Mouse (Mus musculus) kidney, postnatal 10 days (tissue): Measurements from ENCODE around the gene Kcnip1.

Experiments used
- DNase-seq: peaks from one replicate; pipeline ENCODE4 v3.0.0; 2021; ENCODE audit warnings: mixed read lengths

Kcnip1 gene

DNA sequence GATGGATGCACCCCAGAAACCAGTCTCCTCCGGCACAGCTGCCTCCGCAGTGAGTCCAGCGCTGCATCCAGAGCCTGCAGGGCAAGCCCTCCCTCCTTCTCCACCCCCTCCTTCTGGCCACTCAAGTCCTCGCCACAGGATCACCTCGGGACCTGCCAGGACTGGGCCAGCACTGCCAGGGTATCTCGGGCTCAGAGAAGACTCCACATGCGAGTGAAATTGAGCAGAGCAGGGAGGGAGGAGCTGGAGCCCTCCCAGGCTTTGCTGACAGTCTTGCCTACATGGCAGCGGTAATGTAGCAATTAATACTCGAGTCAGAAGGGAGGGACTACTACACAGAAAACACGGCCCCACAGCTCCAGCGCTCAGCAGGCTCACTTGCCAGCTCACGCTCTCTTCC lies at the start of gene Kcnip1:
TSS of gene Kcnip1 (minus strand) at position 215 of the 400 bp plus-strand sequence.
- peak; percentile 25 for DNase-seq

DNA sequence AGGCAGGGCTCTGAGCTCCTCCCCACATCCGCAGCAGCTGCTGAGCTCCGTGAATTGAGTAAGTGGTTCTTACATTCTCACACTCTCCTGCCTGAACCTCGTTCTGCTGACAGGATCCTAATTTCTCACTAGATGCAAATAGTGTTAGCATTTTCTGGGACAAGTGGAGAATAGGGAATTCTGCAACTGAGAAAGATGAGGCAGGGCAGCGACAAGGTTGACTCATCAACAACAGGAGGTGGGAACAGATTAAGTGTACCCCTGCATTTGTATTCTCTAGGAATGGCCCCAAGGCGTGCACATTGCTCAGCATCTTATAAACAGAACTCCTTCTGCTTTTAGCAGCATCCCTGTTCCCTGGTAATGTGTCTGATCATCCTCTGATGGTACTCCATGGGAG lies 47.1 kb upstream of the Kcnip1 start:
- DNase-seq: no peak

GRCm38 (mm10) chr11:34035909-34036658 lies 43.1 kb upstream of the Kcnip1 start:
- no peak for DNase-seq

- DNase-seq: no peak
These were observed 41.8 kb upstream of the Kcnip1 start for GRCm38 (mm10) chr11:34034794-34035193.

DNA sequence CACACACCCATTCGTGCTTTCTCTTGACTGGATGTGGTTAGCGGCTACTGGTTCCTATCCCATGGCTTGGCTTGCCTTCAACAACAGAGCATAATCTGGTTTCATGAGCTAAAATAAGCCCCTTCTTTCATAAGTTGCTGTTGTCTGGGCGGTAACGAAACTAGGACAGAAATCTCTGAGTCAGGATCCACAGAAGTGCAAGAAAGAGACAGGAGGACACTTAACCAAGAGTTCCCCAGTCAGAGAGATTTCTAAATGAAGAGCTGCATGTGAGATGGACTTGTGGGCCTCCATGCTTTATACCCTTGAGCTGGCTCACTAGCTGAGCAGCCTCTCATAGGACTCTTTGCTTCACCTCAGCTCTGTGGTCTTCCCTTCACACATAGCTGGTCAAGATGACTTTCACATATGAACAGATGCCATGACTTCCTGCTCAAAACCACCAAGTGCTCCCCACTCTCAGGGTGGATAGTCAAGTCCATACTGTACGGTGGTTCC lies 41.1 kb upstream of the Kcnip1 start:
- DNase-seq: no peak

- peak; percentile 18 for DNase-seq
These were observed 38.3 kb upstream of the Kcnip1 start for GRCm38 (mm10) chr11:34031015-34031805.

GRCm38 (mm10) chr11:34029658-34030057 lies 36.7 kb upstream of the Kcnip1 start:
- no peak for DNase-seq

DNA sequence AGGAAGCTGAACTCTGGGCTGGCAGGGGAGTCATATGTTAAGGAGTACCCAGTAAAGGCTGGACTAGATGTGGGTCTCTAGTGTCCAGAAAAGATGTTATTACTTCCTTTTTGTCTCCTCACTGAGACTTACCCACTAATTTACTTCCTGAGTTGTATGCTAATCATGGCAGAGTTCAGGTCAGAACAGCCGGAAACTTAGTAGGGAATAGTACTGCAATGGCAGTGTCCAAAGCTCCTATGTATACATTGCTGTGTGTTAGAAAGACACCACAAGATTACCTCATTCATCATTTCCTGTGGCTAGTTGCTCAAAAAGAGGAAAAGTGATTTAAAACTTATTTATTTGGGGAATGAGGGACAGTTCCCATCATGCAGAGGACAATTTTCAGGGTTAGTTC lies 32.1 kb upstream of the Kcnip1 start:
- DNase-seq: no peak

- no peak for DNase-seq
These were observed 19.2 kb upstream of the Kcnip1 start for GRCm38 (mm10) chr11:34012007-34012652.

DNA sequence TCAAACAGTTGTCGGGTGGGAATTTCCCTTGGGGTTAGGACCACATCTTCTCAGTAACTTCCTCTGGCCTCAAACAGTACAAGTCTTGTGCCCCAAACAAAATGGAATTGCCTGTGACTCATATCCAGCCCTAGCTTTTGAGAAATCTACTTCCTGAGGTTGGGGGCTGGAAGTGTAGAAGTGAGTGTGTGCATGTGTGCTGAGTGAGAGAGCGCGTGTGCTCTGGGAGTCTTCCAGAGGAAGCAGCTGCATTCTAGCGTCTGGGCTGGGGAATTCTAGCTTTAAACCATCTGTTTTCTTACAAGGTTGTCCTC lies 17.9 kb upstream of the Kcnip1 start:
- peak; percentile 62 for DNase-seq

DNA sequence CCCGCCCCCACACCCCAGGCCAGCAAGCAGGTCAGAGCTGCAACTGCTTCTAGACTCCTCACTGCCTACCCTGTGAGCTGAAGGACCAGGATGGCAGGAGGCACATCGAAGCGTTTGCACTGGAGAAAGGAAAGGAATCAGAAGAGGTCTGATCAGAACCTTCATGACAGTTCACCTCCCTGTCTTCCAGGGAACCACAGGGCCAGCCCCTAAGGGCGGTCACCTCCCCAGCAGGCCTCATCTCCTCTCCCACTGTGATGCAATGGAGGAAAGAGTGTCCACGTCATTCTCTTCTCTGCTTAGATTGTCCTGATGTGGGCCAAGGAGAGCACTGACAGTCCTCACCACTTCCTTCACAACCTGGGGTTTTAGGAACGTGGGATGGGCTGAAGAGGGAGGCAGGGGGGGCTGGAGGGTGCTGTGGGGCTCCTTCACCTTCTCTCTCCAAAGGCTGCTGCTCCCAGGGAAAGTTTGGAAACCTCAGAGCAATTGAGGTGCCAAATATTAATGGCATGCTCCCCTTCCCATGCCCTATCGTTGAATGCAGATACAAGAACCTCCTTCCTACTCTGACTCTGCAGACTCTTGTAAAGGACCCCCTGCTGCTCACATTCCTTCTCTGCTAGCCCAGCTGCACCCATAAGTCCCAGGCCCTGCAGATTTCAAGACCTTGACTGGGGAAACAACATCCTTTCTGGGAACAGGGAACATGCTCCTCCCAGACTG lies 17.3 kb upstream of the Kcnip1 start:
- DNase-seq: no peak

GRCm38 (mm10) chr11:34009316-34010087 lies 16.6 kb upstream of the Kcnip1 start:
- no peak for DNase-seq

- DNase-seq: peak; percentile 72
These were observed 15.8 kb upstream of the Kcnip1 start for GRCm38 (mm10) chr11:34008702-34009101.

DNA sequence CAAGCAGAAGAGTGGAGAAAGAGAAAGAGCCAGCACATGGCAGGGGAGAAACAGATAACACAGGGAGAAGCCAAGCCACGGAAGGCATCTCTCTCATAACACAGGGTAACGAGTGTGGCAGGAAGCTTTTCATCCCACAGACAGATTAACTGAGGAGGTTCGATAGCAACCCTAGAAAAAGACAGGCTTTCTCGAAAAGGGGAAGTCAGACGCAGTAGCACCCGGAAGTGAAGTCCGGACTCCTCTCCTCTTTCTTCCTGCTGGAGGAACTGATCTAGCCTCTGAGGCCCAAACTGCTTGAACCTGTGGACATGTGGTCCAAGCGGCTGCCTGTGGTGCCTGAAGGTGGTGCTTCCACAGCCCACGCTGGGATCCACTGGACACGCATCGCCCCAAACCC lies 15.3 kb upstream of the Kcnip1 start:
- no peak for DNase-seq

DNA sequence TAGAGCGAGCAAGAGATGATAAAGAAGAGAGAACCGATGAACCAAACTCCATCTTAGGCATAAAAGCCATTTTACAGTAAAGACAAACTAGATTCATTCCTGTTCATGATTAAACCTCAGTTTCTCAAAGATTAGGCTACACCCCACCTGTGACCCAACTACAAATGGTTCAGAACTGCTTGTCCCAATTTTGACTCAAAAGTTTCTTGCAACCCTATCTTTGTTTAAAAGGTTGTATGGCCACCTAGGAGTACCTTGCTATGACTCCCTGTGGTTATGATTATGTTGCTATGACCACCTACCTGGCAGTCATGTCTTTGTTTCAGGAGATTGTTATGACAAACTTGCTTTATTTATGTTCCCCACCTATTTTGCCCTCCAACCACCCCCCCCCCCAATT lies 14.7 kb upstream of the Kcnip1 start:
- no peak for DNase-seq

DNA sequence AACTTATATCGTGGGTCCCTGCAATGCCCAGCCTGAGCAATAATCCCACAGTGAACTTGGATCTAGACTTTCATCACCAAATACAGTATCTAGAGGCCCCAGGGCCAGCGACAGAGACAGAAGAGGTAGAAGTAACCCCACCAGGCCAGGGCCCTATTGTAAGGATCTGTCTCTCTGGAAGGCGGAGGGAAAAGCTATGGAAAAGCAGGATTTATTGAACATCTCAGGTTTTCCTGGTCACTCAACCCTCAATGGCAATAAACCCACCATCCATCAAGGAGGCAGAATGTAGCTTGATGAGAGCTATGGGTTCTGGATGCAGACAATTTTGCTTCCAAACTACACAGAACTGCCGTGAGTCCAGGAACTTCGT lies 9.6 kb upstream of the Kcnip1 start:
- no peak for DNase-seq

DNA sequence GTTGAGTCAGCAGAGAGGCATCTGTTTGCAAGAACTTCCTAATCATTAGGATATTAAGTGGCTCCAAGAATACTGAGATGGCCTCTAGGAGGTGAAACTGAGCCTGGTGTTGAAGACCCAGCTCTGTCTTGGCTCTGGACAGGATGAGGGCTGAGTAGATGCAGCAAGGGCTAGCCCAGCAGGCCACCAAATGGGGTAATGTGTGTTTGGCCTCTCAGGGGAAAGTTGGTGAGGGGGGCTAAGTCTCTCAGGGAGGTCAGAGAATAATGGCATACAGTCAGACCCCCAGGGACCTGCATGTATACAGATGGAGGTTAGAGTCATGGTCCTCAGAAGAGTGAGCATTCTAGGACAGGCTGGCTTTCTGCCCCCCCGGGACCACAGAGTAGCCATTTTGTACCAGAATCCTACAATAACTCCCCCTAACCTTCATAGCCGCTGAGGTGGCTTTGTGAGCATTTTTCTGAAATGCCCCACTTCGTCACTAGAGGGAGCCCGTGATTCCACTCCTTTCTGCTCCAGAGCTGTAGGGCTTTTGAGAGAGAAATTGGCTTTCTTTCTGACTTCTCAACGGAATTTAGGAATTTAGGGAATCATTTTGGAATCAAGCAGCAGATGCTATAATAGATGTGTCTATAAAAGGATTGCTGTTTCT lies 9.1 kb upstream of the Kcnip1 start:
- DNase-seq: peak; percentile 72

- no peak for DNase-seq
These were observed 7.5 kb upstream of the Kcnip1 start for GRCm38 (mm10) chr11:34000416-34000815.

- no peak for DNase-seq
These were observed 5.3 kb upstream of the Kcnip1 start for GRCm38 (mm10) chr11:33998244-33998643.

DNA sequence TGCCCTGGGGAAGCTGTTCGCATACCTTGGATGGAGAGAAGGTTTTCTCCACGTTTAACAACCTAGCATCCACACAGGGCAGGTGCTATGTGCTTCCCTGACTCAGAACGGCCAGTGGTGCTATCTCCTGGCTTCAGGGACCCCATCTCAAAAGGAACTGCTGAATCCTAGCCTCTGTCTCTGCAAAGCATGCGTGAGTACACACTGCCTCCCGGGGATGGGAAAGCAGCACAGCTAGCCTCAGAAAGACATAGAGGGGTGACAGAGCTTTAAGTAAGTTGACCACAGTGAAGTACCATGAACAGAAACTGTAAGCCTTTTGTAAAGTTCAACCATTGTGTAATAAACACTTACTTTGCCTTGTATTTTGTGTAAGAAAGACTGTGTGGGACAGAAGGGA lies 544 bp upstream of the Kcnip1 start:
- DNase-seq: no peak

- DNase-seq: no peak
These were observed 3.0 kb downstream of the Kcnip1 start for GRCm38 (mm10) chr11:33990002-33990401.

DNA sequence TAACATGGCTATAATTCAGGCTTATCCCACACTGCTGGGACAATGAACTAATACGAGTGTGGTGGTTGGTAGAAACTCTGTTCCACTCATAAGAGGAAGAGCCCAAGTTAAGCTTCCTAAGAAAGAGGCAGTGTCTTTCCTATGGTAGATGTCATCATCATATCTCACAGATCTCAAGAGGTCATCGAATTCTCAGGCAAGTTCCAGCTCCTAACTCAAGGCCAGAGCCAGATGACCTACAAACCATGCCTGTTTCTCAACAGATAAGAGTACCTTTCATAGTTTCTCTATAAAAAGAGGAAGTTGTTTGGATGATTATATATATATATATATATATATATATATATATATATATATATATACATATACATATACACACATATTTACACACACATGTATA lies 6.4 kb downstream of the Kcnip1 start:
- no peak for DNase-seq
